Mouse (Mus musculus) gastrocnemius, adult 8-10 months (tissue): Measurements from ENCODE around the gene Taok3. TPM values are rescaled to one million over a fixed set of nuclear protein-coding genes. Genes with fewer than 3 reads are reported as not detected.
A peak's percentile ranks its signal among the peaks of the same experiment; 100 is the strongest.

ENCODE experiments used
- DNase-seq, 2 experiments: peaks; one replicate each; pipeline ENCODE4 v3.0.0; 2022; ENCODE audit warnings: low spot score in 2 of 2
- total RNA-seq, 4 experiments: library from RNA; stranded (reverse); gene quantifications; 2 replicates each; pipeline ENCODE4 v1.2.4; 2022

Taok3 gene
- 1 to 10 TPM; 3.0 to 4.5 (median 3.7) TPM for total RNA-seq

GRCm38 (mm10) chr5:117119777-117120488, at the start of gene Taok3:
TSS of gene Taok3 (plus strand) at chr5:117120129.
- DNase-seq = peak; percentile 98 to 99

- no peak for DNase-seq
These were observed 32.2 kb upstream of the Taok3 start for GRCm38 (mm10) chr5:117087718-117088117.

- no peak for DNase-seq
These were observed 30.8 kb upstream of the Taok3 start for GRCm38 (mm10) chr5:117089147-117089546.

- DNase-seq = no peak
These were observed 30.1 kb upstream of the Taok3 start for GRCm38 (mm10) chr5:117089786-117090185.

GRCm38 (mm10) chr5:117094431-117094830, 25.5 kb upstream of the Taok3 start:
- DNase-seq = peak in 1 of 2 experiments; percentile 38

GRCm38 (mm10) chr5:117096716-117097115, 23.2 kb upstream of the Taok3 start:
- DNase-seq = no peak

- DNase-seq = no peak
These were observed 20.9 kb upstream of the Taok3 start for GRCm38 (mm10) chr5:117099008-117099407.

- DNase-seq = no peak
These were observed 20.2 kb upstream of the Taok3 start for GRCm38 (mm10) chr5:117099742-117100141.

- no peak for DNase-seq
These were observed 16.6 kb upstream of the Taok3 start for GRCm38 (mm10) chr5:117103194-117103929.

GRCm38 (mm10) chr5:117104329-117104728, 15.6 kb upstream of the Taok3 start:
- no peak for DNase-seq

GRCm38 (mm10) chr5:117105761-117106160, 14.2 kb upstream of the Taok3 start:
- no peak for DNase-seq

GRCm38 (mm10) chr5:117108292-117108691, 11.6 kb upstream of the Taok3 start:
- DNase-seq = no peak

- no peak for DNase-seq
These were observed 11.2 kb upstream of the Taok3 start for GRCm38 (mm10) chr5:117108731-117109130.

- DNase-seq = no peak
These were observed 10.4 kb upstream of the Taok3 start for GRCm38 (mm10) chr5:117109522-117109921.

- DNase-seq = no peak
These were observed 8.7 kb upstream of the Taok3 start for GRCm38 (mm10) chr5:117111064-117111773.

- no peak for DNase-seq
These were observed 8.2 kb upstream of the Taok3 start for GRCm38 (mm10) chr5:117111774-117112112.

- DNase-seq = no peak
These were observed 6.6 kb upstream of the Taok3 start for GRCm38 (mm10) chr5:117113330-117113729.

- no peak for DNase-seq
These were observed 5.2 kb upstream of the Taok3 start for GRCm38 (mm10) chr5:117114581-117115192.

GRCm38 (mm10) chr5:117115193-117115767, 4.6 kb upstream of the Taok3 start:
- peak in 1 of 2 experiments; percentile 27 for DNase-seq

GRCm38 (mm10) chr5:117115836-117116366, 4.0 kb upstream of the Taok3 start, which contains the start of gene Suds3:
TSS of gene Suds3 (minus strand) at chr5:117116113.
- DNase-seq = peak; percentile 94 to 95

GRCm38 (mm10) chr5:117116660-117117059, 3.3 kb upstream of the Taok3 start:
- DNase-seq = no peak
